Mouse (Mus musculus): Measurements from ENCODE around the gene Hist2h3b.

Gene Hist2h3b

GRCm38 (mm10) chr3:96238954-96239793 is 29.3 kb upstream of the Hist2h3b start, which contains the start of gene Hist2h3c2:
TSS of gene Hist2h3c2 (minus strand) at chr3:96239127.
- peak; percentile 99 for DNase-seq

GRCm38 (mm10) chr3:96239949-96240798 is 28.3 kb upstream of the Hist2h3b start, which contains the start of gene Hist2h2aa2:
TSS of gene Hist2h2aa2 (minus strand) at chr3:96240276.
- peak; percentile 100 for DNase-seq

- peak; percentile 76 for DNase-seq
Observed at GRCm38 (mm10) chr3:96240799-96241197, 27.7 kb upstream of the Hist2h3b start.

- peak; percentile 88 for DNase-seq
Observed at GRCm38 (mm10) chr3:96243921-96244572, 24.4 kb upstream of the Hist2h3b start.

GRCm38 (mm10) chr3:96245003-96245886 is 23.2 kb upstream of the Hist2h3b start, which contains the start of gene Hist2h2aa1:
TSS of gene Hist2h2aa1 (plus strand) at chr3:96245497.
- DNase-seq: peak; percentile 100

GRCm38 (mm10) chr3:96246018-96246417 is 22.4 kb upstream of the Hist2h3b start:
- peak; percentile 89 for DNase-seq

- DNase-seq: peak; percentile 94
Observed at GRCm38 (mm10) chr3:96246427-96246856, 22.0 kb upstream of the Hist2h3b start, which contains the start of gene Hist2h3c1. TSS of gene Hist2h3c1 (plus strand) at chr3:96246685.

GRCm38 (mm10) chr3:96247356-96248140 is 20.9 kb upstream of the Hist2h3b start:
- peak; percentile 82 for DNase-seq

- DNase-seq: peak; percentile 74
Observed at GRCm38 (mm10) chr3:96248141-96249033, 20.1 kb upstream of the Hist2h3b start.

- peak; percentile 86 for DNase-seq
Observed at GRCm38 (mm10) chr3:96249034-96249345, 19.5 kb upstream of the Hist2h3b start.

GRCm38 (mm10) chr3:96250890-96251289 is 17.6 kb upstream of the Hist2h3b start:
- DNase-seq: peak; percentile 83

- peak; percentile 81 for DNase-seq
Observed at GRCm38 (mm10) chr3:96251787-96252186, 16.7 kb upstream of the Hist2h3b start.

- DNase-seq: peak; percentile 79
Observed at GRCm38 (mm10) chr3:96254683-96255355, 13.6 kb upstream of the Hist2h3b start.

GRCm38 (mm10) chr3:96255926-96256593 is 12.4 kb upstream of the Hist2h3b start:
- DNase-seq: no peak

GRCm38 (mm10) chr3:96257190-96257589 is 11.3 kb upstream of the Hist2h3b start:
- no peak for DNase-seq

GRCm38 (mm10) chr3:96260220-96260619 is 8.2 kb upstream of the Hist2h3b start:
- peak; percentile 91 for DNase-seq

GRCm38 (mm10) chr3:96261623-96262022 is 6.8 kb upstream of the Hist2h3b start:
- no peak for DNase-seq

- DNase-seq: peak; percentile 100
Observed at GRCm38 (mm10) chr3:96262216-96262875, 6.1 kb upstream of the Hist2h3b start.
